Mouse (Mus musculus): ENCODE results near the gene H2afx. TPM values are rescaled to one million over a fixed set of nuclear protein-coding genes. Genes with fewer than 3 reads are reported as not detected.
"Not testable (repeated sequence)": the region's sequence is repeated elsewhere in the genome, so short reads cannot be mapped to it uniquely, and the experiment has no call there.

Gene H2afx
- polyA plus RNA-seq, 1 experiment from 2014 or later: 353 TPM

GRCm38 (mm10) chr9:44347166-44347565 lies 12.7 kb downstream of the H2afx start:
- Histone ChIP-seq H3K27ac (ENCODE audit: low read length) (no peak overlapping the region), H3K36me3 (ENCODE audit: insufficient read depth, low read length) (peaks cover 51% of the 10 kb centered on the region), H3K4me3 (ENCODE audit: low read length) (no peak overlapping the region), H3K9ac (replicated peaks; ENCODE audit: low read length) (no peak overlapping the region), H3K27me3 (ENCODE audit: insufficient read depth, low read length) (no peaks in the 10 kb centered on the region), H3K9me3 (ENCODE audit: low read length) (no peaks in the 10 kb centered on the region), H3K4me2 (replicated peaks; ENCODE audit: low read depth, low read length) (no peak overlapping the region), H3K4me1 (ENCODE audit: insufficient read depth, low read length) (peaks cover 12% of the 10 kb centered on the region)
- ATAC-seq (ENCODE audit: low FRiP score, low TSS enrichment): no peak
- WGBS: 91% methylated on average over 9 of the region's 9 CpGs

GRCm38 (mm10) chr9:44347621-44348020 lies 13.1 kb downstream of the H2afx start:
- Histone ChIP-seq H3K4me1 (ENCODE audit: insufficient read depth, low read length) (peaks cover 8% of the 10 kb centered on the region), H3K27me3 (ENCODE audit: insufficient read depth, low read length) (no peaks in the 10 kb centered on the region), H3K9ac (replicated peaks; ENCODE audit: low read length) (no peak overlapping the region), H3K4me2 (replicated peaks; ENCODE audit: low read depth, low read length) (no peak overlapping the region), H3K9me3 (ENCODE audit: low read length) (no peaks in the 10 kb centered on the region), H3K4me3 (ENCODE audit: low read length) (no peak overlapping the region), H3K27ac (ENCODE audit: low read length) (no peak overlapping the region), H3K36me3 (ENCODE audit: insufficient read depth, low read length) (peaks cover 55% of the 10 kb centered on the region)
- ATAC-seq (ENCODE audit: low FRiP score, low TSS enrichment): no peak
- 86% methylated on average over 4 of the region's 4 CpGs for WGBS

GRCm38 (mm10) chr9:44348546-44348945 lies 14.1 kb downstream of the H2afx start:
- no peaks in the 10 kb centered on the region for H3K27me3 ChIP-seq (ENCODE audit: insufficient read depth, low read length)
- ATAC-seq (ENCODE audit: low FRiP score, low TSS enrichment): no peak
- WGBS: 92% methylated on average over 4 of the region's 4 CpGs
- no peak overlapping the region for H3K27ac ChIP-seq (ENCODE audit: low read length)
- H3K4me2 ChIP-seq (replicated peaks; ENCODE audit: low read depth, low read length): no peak overlapping the region
- H3K9me3 ChIP-seq (ENCODE audit: low read length): no peaks in the 10 kb centered on the region
- H3K36me3 ChIP-seq (ENCODE audit: insufficient read depth, low read length): peaks cover 65% of the 10 kb centered on the region
- H3K4me1 ChIP-seq (ENCODE audit: insufficient read depth, low read length): no peaks in the 10 kb centered on the region
- no peak overlapping the region for H3K9ac ChIP-seq (replicated peaks; ENCODE audit: low read length)
- no peak overlapping the region for H3K4me3 ChIP-seq (ENCODE audit: low read length)

GRCm38 (mm10) chr9:44351396-44351795 lies 16.9 kb downstream of the H2afx start:
- Histone ChIP-seq H3K9me3 (ENCODE audit: low read length) (no peaks in the 10 kb centered on the region), H3K36me3 (ENCODE audit: insufficient read depth, low read length) (peaks cover 92% of the 10 kb centered on the region), H3K4me2 (replicated peaks; ENCODE audit: low read depth, low read length) (no peak overlapping the region), H3K4me1 (ENCODE audit: insufficient read depth, low read length) (no peaks in the 10 kb centered on the region), H3K27ac (ENCODE audit: low read length) (no peak overlapping the region), H3K4me3 (ENCODE audit: low read length) (no peak overlapping the region), H3K9ac (replicated peaks; ENCODE audit: low read length) (no peak overlapping the region), H3K27me3 (ENCODE audit: insufficient read depth, low read length) (no peaks in the 10 kb centered on the region)
- ATAC-seq (ENCODE audit: low FRiP score, low TSS enrichment): no peak
- WGBS: 93% methylated on average over 4 of the region's 4 CpGs

GRCm38 (mm10) chr9:44352337-44352736 lies 17.8 kb downstream of the H2afx start:
- Histone ChIP-seq H3K4me2 (replicated peaks; ENCODE audit: low read depth, low read length) (no peak overlapping the region), H3K4me1 (ENCODE audit: insufficient read depth, low read length) (no peaks in the 10 kb centered on the region), H3K27me3 (ENCODE audit: insufficient read depth, low read length) (no peaks in the 10 kb centered on the region), H3K9me3 (ENCODE audit: low read length) (no peaks in the 10 kb centered on the region), H3K36me3 (ENCODE audit: insufficient read depth, low read length) (peaks cover 94% of the 10 kb centered on the region), H3K9ac (replicated peaks; ENCODE audit: low read length) (no peak overlapping the region), H3K4me3 (ENCODE audit: low read length) (no peak overlapping the region), H3K27ac (ENCODE audit: low read length) (no peak overlapping the region)
- WGBS: 93% methylated on average over 10 of the region's 10 CpGs
- no peak for ATAC-seq (ENCODE audit: low FRiP score, low TSS enrichment)

GRCm38 (mm10) chr9:44353142-44353541 lies 18.6 kb downstream of the H2afx start:
- Histone ChIP-seq H3K4me2 (replicated peaks; ENCODE audit: low read depth, low read length) (no peak overlapping the region), H3K27ac (ENCODE audit: low read length) (no peak overlapping the region), H3K27me3 (ENCODE audit: insufficient read depth, low read length) (no peaks in the 10 kb centered on the region), H3K36me3 (ENCODE audit: insufficient read depth, low read length) (peaks cover 89% of the 10 kb centered on the region), H3K4me3 (ENCODE audit: low read length) (no peak overlapping the region), H3K9ac (replicated peaks; ENCODE audit: low read length) (no peak overlapping the region), H3K4me1 (ENCODE audit: insufficient read depth, low read length) (no peaks in the 10 kb centered on the region), H3K9me3 (ENCODE audit: low read length) (no peaks in the 10 kb centered on the region)
- no peak for ATAC-seq (ENCODE audit: low FRiP score, low TSS enrichment)
- 93% methylated on average over 6 of the region's 6 CpGs for WGBS

- no peak overlapping the region for H3K4me3 ChIP-seq (ENCODE audit: low read length)
- no peak overlapping the region for H3K27ac ChIP-seq (ENCODE audit: low read length)
- H3K27me3 ChIP-seq (ENCODE audit: insufficient read depth, low read length): no peaks in the 10 kb centered on the region
- no peak for ATAC-seq (ENCODE audit: low FRiP score, low TSS enrichment)
- H3K9me3 ChIP-seq (ENCODE audit: low read length): no peaks in the 10 kb centered on the region
- no peak overlapping the region for H3K9ac ChIP-seq (replicated peaks; ENCODE audit: low read length)
- WGBS: 69% methylated on average over 4 of the region's 4 CpGs
- peaks cover 6% of the 10 kb centered on the region; the same call in 1 of the 2 replicates for H3K4me1 ChIP-seq (ENCODE audit: insufficient read depth, low read length)
- no peak overlapping the region for H3K4me2 ChIP-seq (replicated peaks; ENCODE audit: low read depth, low read length)
- H3K36me3 ChIP-seq (ENCODE audit: insufficient read depth, low read length): peaks cover 65% of the 10 kb centered on the region
Measured at GRCm38 (mm10) chr9:44357207-44357606, 22.7 kb downstream of the H2afx start.

GRCm38 (mm10) chr9:44361190-44361917 lies 26.9 kb downstream of the H2afx start, which contains the start of gene Vps11:
Gene Vps11, minus strand, starts transcription at chr9:44361670.
- Histone ChIP-seq H3K36me3 (ENCODE audit: insufficient read depth, low read length) (peaks cover 25% of the 10 kb centered on the region), H3K27ac (ENCODE audit: low read length) (peak within 1 kb of the TSS; percentile 72), H3K4me2 (replicated peaks; ENCODE audit: low read depth, low read length) (peak within 1 kb of the TSS; percentile 69), H3K9me3 (ENCODE audit: low read length) (no peaks in the 10 kb centered on the region), H3K9ac (replicated peaks; ENCODE audit: low read length) (peak within 1 kb of the TSS; percentile 75), H3K4me3 (ENCODE audit: low read length) (peak within 1 kb of the TSS; percentile 85), H3K27me3 (ENCODE audit: insufficient read depth, low read length) (no peaks in the 10 kb centered on the region), H3K4me1 (ENCODE audit: insufficient read depth, low read length) (peaks cover 6% of the 10 kb centered on the region; the same call in 1 of the 2 replicates)
- WGBS: under 1% methylated on average over 44 of the region's 44 CpGs
- ATAC-seq (ENCODE audit: low FRiP score, low TSS enrichment): peak; percentile 94

- Histone ChIP-seq H3K4me3 (ENCODE audit: low read length) (peak overlapping the region; percentile 85), H3K4me2 (replicated peaks; ENCODE audit: low read depth, low read length) (peak overlapping the region; percentile 69), H3K9ac (replicated peaks; ENCODE audit: low read length) (peak overlapping the region; percentile 75), H3K36me3 (ENCODE audit: insufficient read depth, low read length) (peaks cover 19% of the 10 kb centered on the region), H3K27ac (ENCODE audit: low read length) (peak overlapping the region; percentile 72; the same call in 1 of the 2 replicates)
- ATAC-seq (ENCODE audit: low FRiP score, low TSS enrichment): peak; percentile 27; the same call in 1 of the 2 replicates
- not testable (repeated sequence) for H3K4me1 ChIP-seq (ENCODE audit: insufficient read depth, low read length); H3K9me3 ChIP-seq (ENCODE audit: low read length); H3K27me3 ChIP-seq (ENCODE audit: insufficient read depth, low read length)
- WGBS: 33% methylated on average over 4 of the region's 4 CpGs
Measured at GRCm38 (mm10) chr9:44361931-44362330, 27.4 kb downstream of the H2afx start.

GRCm38 (mm10) chr9:44364480-44364879 lies 30.0 kb downstream of the H2afx start:
- Histone ChIP-seq H3K4me2 (replicated peaks; ENCODE audit: low read depth, low read length) (no peak overlapping the region), H3K27me3 (ENCODE audit: insufficient read depth, low read length) (no peaks in the 10 kb centered on the region), H3K36me3 (ENCODE audit: insufficient read depth, low read length) (peaks cover 3% of the 10 kb centered on the region), H3K4me1 (ENCODE audit: insufficient read depth, low read length) (peaks cover 6% of the 10 kb centered on the region; the same call in 1 of the 2 replicates), H3K27ac (ENCODE audit: low read length) (no peak overlapping the region), H3K4me3 (ENCODE audit: low read length) (no peak overlapping the region), H3K9me3 (ENCODE audit: low read length) (no peaks in the 10 kb centered on the region), H3K9ac (replicated peaks; ENCODE audit: low read length) (no peak overlapping the region)
- WGBS: 61% methylated on average over 3 of the region's 3 CpGs
- ATAC-seq (ENCODE audit: low FRiP score, low TSS enrichment): no peak
